Mouse (Mus musculus): ENCODE measurements at regions not wholly inside any gene's neighbourhood (a gene's known extent, or its start where the extent isn't known, plus 50 kb on each side); places are given as distances from the start of the nearest gene placed in this dataset.

GRCm38 (mm10) chr17:47163677-47164340, 153.5 kb upstream of the Ubr2 start:
- Histone ChIP-seq H3K27ac (no peak overlapping the region; the same call in 1 of the 2 replicates), H3K4me3 (replicated peaks) (no peak overlapping the region), H3K9ac (replicated peaks) (no peak overlapping the region), H3K27me3 (no peaks in the 10 kb centered on the region), H3K36me3 (peaks cover 6% of the 10 kb centered on the region), H3K4me1 (replicated peaks) (peaks cover 29% of the 10 kb centered on the region), H3K4me2 (replicated peaks) (no peak overlapping the region), H3K9me3 (no peaks in the 10 kb centered on the region)
- ATAC-seq: no peak
- 85% methylated on average over 9 of the region's 10 CpGs for WGBS

GRCm38 (mm10) chr17:47162459-47162858, 152.1 kb upstream of the Ubr2 start:
- no peak for ATAC-seq
- Histone ChIP-seq H3K27ac (no peak overlapping the region), H3K36me3 (peaks cover 6% of the 10 kb centered on the region), H3K4me2 (replicated peaks) (no peak overlapping the region), H3K4me3 (replicated peaks) (no peak overlapping the region), H3K9me3 (no peaks in the 10 kb centered on the region), H3K9ac (replicated peaks) (no peak overlapping the region), H3K27me3 (no peaks in the 10 kb centered on the region), H3K4me1 (replicated peaks) (peaks cover 17% of the 10 kb centered on the region)
- WGBS: 63% methylated on average over 2 of the region's 2 CpGs

GRCm38 (mm10) chr17:47156237-47156636, 145.9 kb upstream of the Ubr2 start:
- no peak overlapping the region for H3K4me3 ChIP-seq (replicated peaks)
- H3K4me2 ChIP-seq (replicated peaks): no peak overlapping the region
- 84% methylated on average over 11 of the region's 11 CpGs for WGBS
- H3K9me3 ChIP-seq: no peaks in the 10 kb centered on the region
- H3K27me3 ChIP-seq: no peaks in the 10 kb centered on the region
- no peak overlapping the region for H3K27ac ChIP-seq
- H3K36me3 ChIP-seq: peaks cover 18% of the 10 kb centered on the region
- H3K4me1 ChIP-seq (replicated peaks): peaks cover 21% of the 10 kb centered on the region
- no peak overlapping the region for H3K9ac ChIP-seq (replicated peaks)
- no peak for ATAC-seq

GRCm38 (mm10) chr17:47151557-47152278, 141.4 kb upstream of the Ubr2 start:
- Histone ChIP-seq H3K4me1 (replicated peaks) (peaks cover 52% of the 10 kb centered on the region), H3K27me3 (no peaks in the 10 kb centered on the region), H3K4me2 (replicated peaks) (peak overlapping the region; percentile 55), H3K4me3 (replicated peaks) (peak overlapping the region; percentile 34), H3K27ac (peak overlapping the region; percentile 90), H3K9me3 (no peaks in the 10 kb centered on the region), H3K9ac (replicated peaks) (peak overlapping the region; percentile 54), H3K36me3 (0 out of 2 replicates have a peak, but pooled peaks cover 13% of the 10 kb centered on the region)
- 24% methylated on average over 20 of the region's 20 CpGs for WGBS
- peak; percentile 77 for ATAC-seq

- no peaks in the 10 kb centered on the region for H3K27me3 ChIP-seq
- H3K4me2 ChIP-seq (replicated peaks): peak overlapping the region; percentile 55
- peak overlapping the region; percentile 34 for H3K4me3 ChIP-seq (replicated peaks)
- H3K4me1 ChIP-seq (replicated peaks): peaks cover 53% of the 10 kb centered on the region
- H3K9me3 ChIP-seq: no peaks in the 10 kb centered on the region
- H3K36me3 ChIP-seq: 0 out of 2 replicates have a peak, but pooled peaks cover 9% of the 10 kb centered on the region
- peak overlapping the region; percentile 90 for H3K27ac ChIP-seq
- peak; percentile 55 for ATAC-seq
- peak overlapping the region; percentile 54 for H3K9ac ChIP-seq (replicated peaks)
- WGBS: 51% methylated on average over 5 of the region's 5 CpGs
Observed at GRCm38 (mm10) chr17:47151193-47151556, 140.8 kb upstream of the Ubr2 start.

GRCm38 (mm10) chr17:47150636-47151035, 140.3 kb upstream of the Ubr2 start:
- Histone ChIP-seq H3K36me3 (0 out of 2 replicates have a peak, but pooled peaks cover 4% of the 10 kb centered on the region), H3K4me2 (replicated peaks) (peak overlapping the region; percentile 55; the same call in 1 of the 2 replicates), H3K27me3 (no peaks in the 10 kb centered on the region), H3K9ac (replicated peaks) (no peak overlapping the region), H3K9me3 (no peaks in the 10 kb centered on the region), H3K27ac (peak overlapping the region; percentile 90), H3K4me1 (replicated peaks) (peaks cover 55% of the 10 kb centered on the region), H3K4me3 (replicated peaks) (0 out of 2 replicates have a peak overlapping the region, but pooled peaks have one; percentile 34)
- no peak for ATAC-seq
- 89% methylated on average over 6 of the region's 6 CpGs for WGBS

- Histone ChIP-seq H3K36me3 (0 out of 2 replicates have a peak, but pooled peaks cover 3% of the 10 kb centered on the region), H3K4me1 (replicated peaks) (peaks cover 62% of the 10 kb centered on the region), H3K4me2 (replicated peaks) (no peak overlapping the region), H3K9ac (replicated peaks) (no peak overlapping the region), H3K9me3 (no peaks in the 10 kb centered on the region), H3K27ac (0 out of 2 replicates have a peak overlapping the region, but pooled peaks have one; percentile 30), H3K4me3 (replicated peaks) (no peak overlapping the region), H3K27me3 (no peaks in the 10 kb centered on the region)
- 90% methylated on average over 13 of the region's 13 CpGs for WGBS
- ATAC-seq: no peak
Observed at GRCm38 (mm10) chr17:47149662-47150061, 139.3 kb upstream of the Ubr2 start.

- H3K9me3 ChIP-seq: no peaks in the 10 kb centered on the region
- no peak for ATAC-seq
- no peak overlapping the region for H3K4me3 ChIP-seq (replicated peaks)
- H3K9ac ChIP-seq (replicated peaks): no peak overlapping the region
- H3K36me3 ChIP-seq: 0 out of 2 replicates have a peak, but pooled peaks cover 3% of the 10 kb centered on the region
- WGBS: 91% methylated on average over 9 of the region's 9 CpGs
- no peak overlapping the region for H3K4me2 ChIP-seq (replicated peaks)
- peaks cover 68% of the 10 kb centered on the region for H3K4me1 ChIP-seq (replicated peaks)
- no peak overlapping the region for H3K27ac ChIP-seq
- H3K27me3 ChIP-seq: no peaks in the 10 kb centered on the region
Observed at GRCm38 (mm10) chr17:47149158-47149557, 138.8 kb upstream of the Ubr2 start.

- Histone ChIP-seq H3K4me1 (replicated peaks) (peaks cover 76% of the 10 kb centered on the region), H3K27ac (no peak overlapping the region), H3K9ac (replicated peaks) (no peak overlapping the region), H3K4me2 (replicated peaks) (no peak overlapping the region), H3K9me3 (no peaks in the 10 kb centered on the region), H3K36me3 (0 out of 2 replicates have a peak, but pooled peaks cover 3% of the 10 kb centered on the region), H3K4me3 (replicated peaks) (no peak overlapping the region), H3K27me3 (no peaks in the 10 kb centered on the region)
- WGBS: 95% methylated on average over 4 of the region's 4 CpGs
- ATAC-seq: no peak
Observed at GRCm38 (mm10) chr17:47146640-47147039, 136.3 kb upstream of the Ubr2 start.

- Histone ChIP-seq H3K27ac (no peak overlapping the region), H3K4me3 (replicated peaks) (no peak overlapping the region), H3K9me3 (no peaks in the 10 kb centered on the region), H3K9ac (replicated peaks) (no peak overlapping the region), H3K36me3 (0 out of 2 replicates have a peak, but pooled peaks cover 3% of the 10 kb centered on the region), H3K27me3 (no peaks in the 10 kb centered on the region), H3K4me1 (replicated peaks) (peaks cover 65% of the 10 kb centered on the region), H3K4me2 (replicated peaks) (no peak overlapping the region)
- ATAC-seq: no peak
- 98% methylated on average over 16 of the region's 16 CpGs for WGBS
Observed at GRCm38 (mm10) chr17:47145590-47145989, 135.2 kb upstream of the Ubr2 start.

- no peak overlapping the region for H3K9ac ChIP-seq (replicated peaks)
- H3K27me3 ChIP-seq: no peaks in the 10 kb centered on the region
- H3K4me3 ChIP-seq (replicated peaks): no peak overlapping the region
- no peak overlapping the region for H3K27ac ChIP-seq
- 89% methylated on average over 9 of the region's 9 CpGs for WGBS
- peak overlapping the region; percentile 77 for H3K4me2 ChIP-seq (replicated peaks)
- H3K4me1 ChIP-seq (replicated peaks): peaks cover 59% of the 10 kb centered on the region
- ATAC-seq: no peak
- 0 out of 2 replicates have a peak, but pooled peaks cover 3% of the 10 kb centered on the region for H3K36me3 ChIP-seq
- H3K9me3 ChIP-seq: no peaks in the 10 kb centered on the region
Observed at GRCm38 (mm10) chr17:47144996-47145395, 134.6 kb upstream of the Ubr2 start.

GRCm38 (mm10) chr17:47144460-47144859, 134.1 kb upstream of the Ubr2 start:
- Histone ChIP-seq H3K9me3 (no peaks in the 10 kb centered on the region), H3K4me2 (replicated peaks) (peak overlapping the region; percentile 77), H3K4me3 (replicated peaks) (0 out of 2 replicates have a peak overlapping the region, but pooled peaks have one; percentile 51), H3K36me3 (0 out of 2 replicates have a peak, but pooled peaks cover 3% of the 10 kb centered on the region), H3K27ac (0 out of 2 replicates have a peak overlapping the region, but pooled peaks have one; percentile 56), H3K4me1 (replicated peaks) (peaks cover 56% of the 10 kb centered on the region), H3K27me3 (no peaks in the 10 kb centered on the region), H3K9ac (replicated peaks) (no peak overlapping the region)
- ATAC-seq: no peak
- WGBS: 79% methylated on average over 7 of the region's 7 CpGs

Measured in midbrain, embryonic 13.5 days (tissue).